Mouse (Mus musculus) adrenal gland, postnatal 36 days (tissue): ENCODE results near the gene Tor1b. TPM values are rescaled to one million over a fixed set of nuclear protein-coding genes. Genes with fewer than 3 reads are reported as not detected.
A peak's percentile ranks its signal among the peaks of the same experiment; 100 is the strongest.

Experiments
- DNase-seq, 2 experiments: peaks; one replicate each; pipeline ENCODE4 v3.0.0; 2021; ENCODE audit warnings: mixed read lengths in 1 of 2
- total RNA-seq, 2 experiments: library from RNA; stranded (reverse); gene quantifications; 2 replicates each; pipeline ENCODE4 v1.2.3; 2021

Gene Tor1b
- total RNA-seq, 2 experiments from 2014 or later: 53.0 to 53.3 TPM

DNA sequence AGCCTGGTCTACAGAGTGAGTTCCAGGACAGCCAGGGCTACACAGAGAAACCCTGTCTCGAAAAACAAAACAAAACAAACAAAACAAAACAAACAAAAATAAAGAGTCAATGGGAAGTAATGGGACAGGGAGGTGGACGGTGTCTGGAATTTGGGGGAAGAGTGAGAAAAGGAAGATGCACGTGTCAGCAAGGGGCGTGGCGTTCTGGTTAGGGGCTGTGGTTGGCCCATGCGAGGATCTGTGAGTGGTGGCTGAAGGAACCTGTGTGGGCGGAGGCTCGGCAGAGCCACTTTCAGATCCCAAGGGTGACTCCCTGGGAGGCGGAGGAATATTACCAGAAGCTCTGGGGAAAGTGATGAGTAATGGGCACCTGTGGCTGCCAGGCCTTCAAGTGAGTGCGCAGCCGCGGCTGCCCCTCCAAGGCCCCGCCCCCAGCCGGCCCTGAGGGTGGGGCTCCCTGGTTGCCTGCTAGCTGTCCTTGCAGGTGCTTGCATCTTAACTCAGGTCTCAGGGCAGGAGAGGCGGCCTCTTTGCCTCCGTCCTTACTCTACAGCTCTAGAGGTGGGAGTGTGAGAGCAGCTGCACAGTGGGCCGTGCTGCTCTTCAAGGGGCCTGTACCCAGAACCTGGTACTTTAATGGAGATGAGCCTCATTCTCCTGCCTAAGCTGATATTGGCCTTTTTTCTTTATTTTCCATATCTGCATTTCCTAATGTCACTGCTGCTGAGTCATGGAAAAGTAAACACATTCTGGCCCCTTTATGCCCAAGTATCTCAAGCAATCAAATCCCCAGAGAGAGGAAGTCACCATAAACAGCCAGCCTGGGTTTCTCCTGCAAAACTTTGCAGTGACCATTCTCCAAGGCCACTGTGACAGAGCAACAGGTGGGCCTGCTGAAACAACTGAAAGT is 32.6 kb downstream of the Tor1b start:
- peak; percentile 91 to 92 for DNase-seq

GRCm38 (mm10) chr2:30990221-30990620 is 37.5 kb downstream of the Tor1b start:
- peak; percentile 66 to 70 for DNase-seq

GRCm38 (mm10) chr2:30994853-30995252 is 42.1 kb downstream of the Tor1b start:
- no peak for DNase-seq

- DNase-seq: peak; percentile 48 to 65
Measured at GRCm38 (mm10) chr2:30995432-30995996, 42.8 kb downstream of the Tor1b start.

GRCm38 (mm10) chr2:30998443-30999260 is 45.9 kb downstream of the Tor1b start:
- DNase-seq: no peak

DNA sequence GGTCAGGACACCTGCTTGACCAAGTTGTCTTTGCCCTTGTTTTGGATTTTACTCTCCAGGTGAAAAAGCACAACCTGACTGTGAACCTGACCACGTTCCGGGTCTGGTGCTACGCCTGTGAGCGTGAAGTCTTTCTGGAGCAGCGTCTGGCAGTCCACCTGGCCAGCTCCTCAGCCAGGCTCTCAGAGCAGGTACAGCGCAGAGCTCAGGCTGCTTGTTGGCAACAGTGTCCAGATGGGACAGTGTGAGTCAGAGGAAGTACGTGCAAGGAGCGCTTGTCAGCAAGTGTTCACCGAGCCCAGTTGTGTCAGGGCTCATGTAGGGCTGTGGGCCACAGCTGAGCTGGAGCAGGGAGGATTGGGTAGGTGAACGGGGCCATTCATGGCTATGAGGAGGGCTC is 50.1 kb downstream of the Tor1b start:
- no peak for DNase-seq

DNA sequence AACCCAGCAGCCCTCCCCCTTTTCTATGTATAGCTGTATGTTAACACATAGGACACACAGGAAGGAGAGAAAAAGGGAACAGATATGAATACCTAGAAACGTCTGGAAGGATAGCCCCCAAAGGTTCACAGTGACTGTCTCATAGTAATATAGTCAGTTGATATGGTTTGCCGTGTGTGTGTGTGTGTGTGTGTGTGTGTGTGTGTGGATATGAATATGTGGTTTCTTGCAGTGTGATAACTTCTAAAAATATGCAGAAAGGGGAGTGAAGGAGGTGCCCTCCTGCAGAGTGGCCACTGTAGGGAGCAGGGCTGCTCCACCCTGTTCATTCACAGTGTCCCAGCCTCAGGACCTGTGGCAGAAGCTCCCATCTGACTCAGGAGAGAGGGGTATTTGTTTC is 52.7 kb downstream of the Tor1b start:
- no peak for DNase-seq

DNA sequence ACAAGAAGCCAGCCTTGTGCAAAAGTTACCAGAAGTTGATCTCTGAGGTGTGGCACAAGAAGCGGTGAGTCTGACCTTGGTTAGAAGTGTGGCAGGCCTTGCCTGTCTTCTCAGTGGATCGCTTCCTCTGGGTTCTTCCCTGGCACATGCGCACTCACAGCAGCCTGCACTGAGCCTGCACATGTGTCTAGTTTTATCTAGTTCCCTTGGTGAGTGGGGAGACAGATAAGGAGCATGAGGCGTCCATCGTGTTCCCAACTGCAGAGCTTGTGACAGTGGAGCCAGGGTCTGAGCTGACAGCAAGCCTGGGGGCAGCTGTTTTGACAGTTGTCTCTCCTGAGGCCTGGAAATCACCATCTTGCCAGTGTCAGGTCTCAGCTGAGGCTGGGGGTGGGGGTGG is 53.7 kb downstream of the Tor1b start:
- DNase-seq: peak in 1 of 2 experiments; percentile 46

DNA sequence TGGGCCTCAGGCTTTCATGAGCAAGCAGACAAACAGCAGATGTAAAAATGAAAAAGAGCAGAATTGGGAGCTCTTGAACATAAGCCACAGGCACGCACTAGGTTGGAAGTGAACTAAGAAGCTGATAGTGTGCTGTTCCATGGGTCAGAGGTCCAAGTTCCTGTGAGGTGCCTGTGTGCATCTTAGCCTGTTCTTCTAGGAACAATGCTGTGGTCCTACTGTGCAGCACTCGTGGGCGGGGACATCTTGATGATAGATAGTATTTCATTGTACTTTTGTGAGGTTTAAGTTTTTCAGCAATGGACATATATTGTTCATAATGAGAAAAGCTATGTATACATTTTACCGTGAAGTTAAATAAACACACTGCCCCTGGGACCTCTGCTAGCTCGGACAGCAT is 54.4 kb downstream of the Tor1b start:
- DNase-seq: no peak

Other genes starting within 250 kb of the Tor1b start
- 1 to 10 TPM in 1 of 2 experiments, under 1 TPM in 1; 0.99 to 2.8 TPM for gene 1700001O22Rik, start 149.3 kb upstream of the Tor1b start, total RNA-seq
- 10 to 100 TPM; 49.6 to 52.2 TPM for gene Ntmt1, start 145.1 kb upstream of the Tor1b start, total RNA-seq
- 10 to 100 TPM; 23.9 to 27.0 TPM for gene Asb6, start 122.6 kb upstream of the Tor1b start, total RNA-seq
- gene Prrx2, start 118.0 kb upstream of the Tor1b start, total RNA-seq: 1 to 10 TPM in 1 of 2 experiments, under 1 TPM in 1; 0.46 to 2.2 TPM
- 10 to 100 TPM; 22.4 to 34.9 TPM for gene Ptges, start 23.1 kb upstream of the Tor1b start, total RNA-seq
- 10 to 100 TPM; 32.5 to 41.6 TPM for gene Tor1a, start 15.0 kb downstream of the Tor1b start, total RNA-seq
- gene BC005624, start 29.2 kb downstream of the Tor1b start, total RNA-seq: 10 to 100 TPM; 38.9 to 42.8 TPM
- 10 to 100 TPM; 23.3 to 30.9 TPM for gene Usp20, start 29.3 kb downstream of the Tor1b start, total RNA-seq
- 10 to 100 TPM; 50.6 to 51.7 TPM for gene Fnbp1, start 189.0 kb downstream of the Tor1b start, total RNA-seq
- 10 to 100 TPM; 58.5 to 63.4 TPM for gene Gpr107, start 199.4 kb downstream of the Tor1b start, total RNA-seq